Mouse (Mus musculus): ENCODE results near the gene Vmn2r106. TPM values are rescaled to one million over a fixed set of nuclear protein-coding genes. Genes with fewer than 3 reads are reported as not detected.

Gene Vmn2r106
- total RNA-seq (2023), result not detected in 2 replicates

DNA sequence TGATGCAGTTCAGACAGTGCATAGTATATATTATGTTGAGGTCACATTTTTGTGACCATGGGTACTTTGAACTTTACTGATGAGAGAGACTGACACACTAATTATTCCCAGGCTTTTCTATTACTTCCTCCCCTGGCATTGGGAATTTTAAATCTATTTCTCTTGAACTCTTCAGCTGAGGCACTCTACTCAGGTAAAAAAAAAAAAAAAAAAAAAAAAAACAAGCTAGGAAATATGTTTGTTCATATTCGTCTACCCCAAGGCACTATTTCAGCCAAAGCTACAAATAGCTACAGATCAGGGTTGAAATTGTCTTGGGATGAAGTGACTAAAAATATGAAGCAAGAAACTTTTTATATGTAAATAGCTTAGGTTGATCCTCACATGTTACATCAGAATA, at the start of gene Vmn2r106:
Gene Vmn2r106, minus strand, starts transcription at position 101 of the 400 bp plus-strand sequence.

DNA sequence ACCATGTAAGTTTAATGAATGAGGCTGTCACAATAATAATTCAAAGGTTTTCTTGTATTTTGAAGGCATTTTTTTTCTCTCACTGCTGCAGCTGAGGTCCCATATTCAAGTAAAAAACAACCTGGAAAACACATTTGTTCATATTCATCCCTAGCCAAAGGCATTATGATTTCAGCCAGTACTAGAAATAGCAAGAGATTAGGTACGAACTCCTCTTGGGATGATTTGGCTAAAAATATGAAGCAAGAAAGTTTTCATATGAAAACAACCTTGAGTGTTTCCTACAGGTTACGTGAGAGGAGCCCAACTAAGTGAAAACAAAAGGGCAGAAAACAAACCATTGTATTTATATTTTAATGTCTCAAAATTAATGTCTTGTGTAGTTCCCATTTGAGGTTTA, 50.4 kb downstream of the Vmn2r106 start, which contains the start of gene Vmn2r105:
Gene Vmn2r105, minus strand, starts transcription at position 101 of the 400 bp plus-strand sequence.

Other genes starting within 250 kb of the Vmn2r106 start
- gene Vmn2r104, start 237.2 kb downstream of the Vmn2r106 start, total RNA-seq (2023), result not detected in 2 replicates
- not detected in 2 replicates for gene Fpr-rs7, start 171.3 kb downstream of the Vmn2r106 start, total RNA-seq (2023)
- gene Fpr-rs6, start 102.5 kb downstream of the Vmn2r106 start, total RNA-seq (2023), result not detected in 2 replicates
- not detected in 2 replicates for gene Vmn2r105, start 50.5 kb downstream of the Vmn2r106 start, total RNA-seq (2023)
- gene Vmn2r107, start 59.7 kb upstream of the Vmn2r106 start, total RNA-seq (2023), result not detected in 2 replicates
- gene Vmn1r224, start 128.6 kb upstream of the Vmn2r106 start, total RNA-seq (2023), result not detected in 2 replicates
- gene Vmn2r108, start 195.8 kb upstream of the Vmn2r106 start, total RNA-seq (2023), result not detected in 2 replicates
- not detected in 2 replicates for gene Vmn1r225, start 212.6 kb upstream of the Vmn2r106 start, total RNA-seq (2023)